Mouse (Mus musculus): ENCODE data around the gene Gm11492.

Gm11492 gene

DNA sequence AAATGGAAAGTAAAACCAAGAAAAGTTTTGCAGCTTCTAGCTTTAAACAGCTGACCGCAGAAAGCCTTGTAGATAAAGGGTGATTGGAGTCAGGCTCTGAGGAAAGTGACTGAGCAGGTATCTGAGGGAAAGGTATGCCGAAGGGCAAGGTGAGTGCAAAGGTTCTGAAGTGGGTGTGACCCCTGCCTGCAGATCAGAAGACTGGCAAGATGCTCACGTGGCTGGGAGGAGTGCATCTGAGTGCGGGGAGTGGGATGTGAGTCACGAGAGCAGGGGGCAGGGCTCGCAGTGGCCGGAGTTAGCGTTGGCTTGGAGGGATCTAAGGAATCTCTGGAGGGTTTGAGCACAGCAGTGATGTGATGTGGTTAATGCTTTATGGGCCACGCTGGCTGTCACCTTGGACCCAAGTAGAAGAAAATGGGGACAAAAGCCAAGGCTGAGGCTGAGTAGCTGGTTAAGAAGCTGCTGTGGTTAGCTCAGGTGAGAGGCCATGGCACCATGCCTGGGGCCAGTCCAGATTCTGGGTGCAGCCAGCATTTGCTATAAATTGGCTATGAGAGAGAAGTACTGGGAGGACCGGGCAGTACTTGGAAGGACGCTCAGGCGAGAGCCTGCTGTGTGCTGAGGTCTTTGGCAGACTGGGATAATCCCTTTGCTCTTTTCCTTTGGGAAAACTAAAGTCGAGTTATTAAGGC, 33.1 kb downstream of the Gm11492 start:
- CTCF ChIA-PET, result interaction anchor here (0.5 kb wide), 1 partner anchor 357 kb away, joined by 4 read pairs; no protein-coding TSS in a partner anchor

DNA sequence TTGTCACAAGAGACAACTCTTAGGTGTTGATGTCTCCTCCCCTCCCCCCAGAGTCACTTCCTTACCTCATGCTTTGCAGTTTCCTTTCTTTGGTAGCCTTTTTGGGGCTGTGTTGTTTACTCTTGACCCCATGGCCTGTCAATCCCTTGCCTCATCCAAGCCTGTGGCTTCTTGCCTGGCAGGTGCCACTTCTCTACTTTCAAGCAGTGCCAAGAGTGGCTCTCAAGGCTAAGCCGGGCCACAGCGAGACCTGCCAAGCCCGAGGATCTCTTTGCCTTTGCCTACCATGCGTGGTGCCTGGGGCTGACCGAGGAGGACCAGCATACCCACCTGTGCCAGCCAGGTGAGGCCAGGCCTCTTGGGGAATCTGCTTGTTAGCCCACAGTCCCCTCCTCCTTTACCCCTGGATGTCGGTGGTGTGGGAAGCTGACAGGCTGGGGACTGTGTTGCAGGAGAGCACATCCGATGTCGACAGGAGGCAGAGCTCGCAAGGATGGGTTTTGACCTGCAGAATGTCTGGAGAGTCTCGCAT, 33.9 kb downstream of the Gm11492 start:
- CTCF ChIA-PET, result interaction anchor here (0.5 kb wide), 1 partner anchor 357 kb away, joined by 4 read pairs; no protein-coding TSS in a partner anchor

DNA sequence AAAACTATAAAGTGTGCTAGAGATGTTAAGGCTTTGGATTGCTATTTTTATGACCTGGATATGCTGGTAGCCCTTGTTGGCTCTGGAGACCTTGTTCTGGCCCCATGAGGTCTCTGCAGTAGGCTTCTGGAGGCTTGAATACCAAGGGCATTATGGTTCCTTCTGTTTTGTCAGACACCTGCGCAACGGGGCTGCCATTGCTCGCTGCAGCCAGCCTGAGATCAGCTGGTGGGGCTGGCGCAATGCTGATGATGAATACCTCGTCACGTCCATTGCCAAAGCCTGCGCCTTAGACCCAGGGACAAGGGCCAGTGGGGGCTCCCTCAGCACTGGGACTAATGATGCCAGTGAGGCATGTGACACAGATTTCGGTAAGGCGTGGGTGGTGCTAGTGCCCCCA, 35.8 kb downstream of the Gm11492 start:
- CTCF ChIA-PET, result interaction anchor here (0.7 kb wide), 1 partner anchor 1225 kb away, joined by 6 read pairs; no protein-coding TSS in a partner anchor

DNA sequence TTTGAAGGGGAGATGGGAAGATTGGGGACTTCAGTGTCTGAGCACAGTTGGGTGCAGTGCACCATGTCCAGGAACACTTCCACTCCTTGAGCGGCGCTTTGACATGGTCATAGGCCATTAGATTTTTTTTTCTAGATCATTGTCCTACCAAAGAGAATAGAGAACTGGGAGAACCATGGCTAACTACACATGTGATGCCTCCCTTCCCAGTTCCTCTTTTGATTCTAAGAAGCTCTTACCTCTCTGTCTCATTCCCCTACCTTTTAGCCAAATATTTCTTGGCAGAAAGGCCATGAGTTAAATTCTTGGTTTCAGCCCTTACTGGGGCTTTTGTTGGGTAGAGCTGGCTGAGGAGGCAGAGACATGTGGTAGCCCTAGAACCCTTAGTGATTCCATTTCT, 37.1 kb downstream of the Gm11492 start:
- CTCF ChIA-PET, result no interaction called here

DNA sequence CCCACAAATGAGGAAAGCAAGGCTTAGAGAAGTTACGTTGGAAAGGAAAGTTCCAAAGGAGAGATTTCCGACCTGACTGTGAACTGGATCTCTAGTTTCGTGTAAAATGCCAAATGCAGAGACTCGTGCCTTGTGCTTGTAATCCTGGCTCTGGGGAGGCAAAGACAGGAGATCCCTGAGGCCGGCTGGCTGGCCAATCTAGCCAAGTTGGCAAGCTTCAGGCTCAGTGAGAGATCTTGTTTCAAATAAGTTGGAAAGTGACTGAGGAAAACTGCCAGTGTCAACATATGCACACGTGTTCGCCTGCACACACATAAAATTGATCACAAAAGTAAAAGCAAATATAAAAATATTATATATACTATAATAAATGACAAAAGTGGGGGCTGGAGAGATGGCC, 42.8 kb downstream of the Gm11492 start:
- CTCF ChIA-PET, result interaction anchor here (0.6 kb wide), 1 partner anchor 1698 kb away, joined by 3 read pairs; no protein-coding TSS in a partner anchor

DNA sequence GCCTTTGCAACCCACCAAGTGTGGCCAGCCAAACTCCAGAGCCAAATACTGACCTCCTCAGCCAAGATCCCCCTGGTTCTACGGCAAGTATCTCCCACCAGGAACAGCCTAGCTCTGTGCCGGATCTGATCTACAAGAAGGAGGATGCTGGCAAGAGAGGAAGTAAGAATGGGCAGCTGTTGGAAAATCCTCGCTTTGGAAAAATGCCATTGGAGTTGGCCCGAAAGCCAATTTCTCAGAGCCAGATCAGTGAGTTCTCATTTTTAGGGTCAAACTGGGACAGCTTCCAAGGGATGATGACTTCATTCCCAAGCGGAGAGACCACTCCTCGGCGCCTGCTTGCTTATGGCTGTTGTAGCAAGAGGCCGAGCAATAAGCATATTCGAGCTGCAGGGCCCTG, 45.1 kb downstream of the Gm11492 start:
- CTCF ChIA-PET, result no interaction called here

DNA sequence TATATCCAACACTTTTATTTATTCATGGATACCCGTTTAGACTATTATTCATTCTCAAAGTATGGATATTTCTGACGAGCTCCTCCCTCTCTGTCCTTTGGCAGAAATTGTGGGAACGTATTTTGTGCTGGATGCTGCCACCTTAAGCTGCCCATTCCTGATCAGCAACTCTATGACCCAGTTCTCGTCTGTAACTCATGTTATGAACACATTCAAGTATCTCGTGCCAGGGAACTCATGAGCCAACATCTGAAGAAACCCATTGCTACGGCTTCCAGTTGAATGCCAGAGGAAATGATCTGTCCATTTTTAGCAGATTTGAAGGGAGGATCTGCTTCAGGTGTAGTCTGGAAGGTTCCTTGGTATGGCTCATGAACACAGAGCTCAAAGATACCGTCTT, 47.5 kb downstream of the Gm11492 start:
- CTCF ChIA-PET, result interaction anchor here (0.6 kb wide), 1 partner anchor 35 kb away, joined by 4 read pairs; no protein-coding TSS in a partner anchor

DNA sequence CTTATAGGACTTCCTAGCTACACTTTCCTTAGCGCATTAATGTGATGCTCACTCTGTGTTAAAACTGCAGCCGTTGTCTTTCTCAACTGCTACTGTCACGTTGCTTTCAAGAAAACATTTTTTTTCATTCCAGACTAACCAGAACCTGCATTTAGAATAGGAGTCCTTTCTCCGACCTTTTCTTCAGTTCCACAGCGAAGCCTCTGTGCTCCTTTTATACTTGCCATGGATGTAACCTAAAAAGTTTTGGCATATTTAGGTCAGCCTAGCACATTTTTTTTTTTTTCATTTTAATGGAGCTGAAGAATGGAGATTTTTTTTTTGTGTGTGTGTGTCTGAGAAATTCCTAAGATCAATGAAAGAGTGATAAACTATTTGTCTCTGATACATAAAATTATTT, 49.1 kb downstream of the Gm11492 start:
- CTCF ChIA-PET, result no interaction called here

DNA sequence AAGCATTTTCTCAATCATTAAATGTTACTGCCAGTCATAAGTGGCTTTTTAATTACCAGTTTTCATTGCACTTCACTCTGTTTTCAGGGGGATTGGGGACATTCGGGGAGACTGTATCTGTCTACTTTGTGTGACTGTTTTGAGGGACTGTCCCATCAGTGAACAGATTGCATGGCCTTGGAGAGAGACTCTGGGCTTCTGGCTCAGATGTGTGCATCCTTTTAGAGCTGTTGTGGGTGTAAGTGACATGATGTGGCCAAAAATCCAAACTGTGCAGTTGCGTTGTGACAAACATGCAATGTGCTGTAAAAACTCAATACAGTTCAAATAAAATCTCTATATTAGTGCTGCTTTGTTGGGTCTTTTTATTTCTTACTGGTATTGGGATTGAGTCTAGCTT, 49.5 kb downstream of the Gm11492 start:
- CTCF ChIA-PET, result no interaction called here

DNA sequence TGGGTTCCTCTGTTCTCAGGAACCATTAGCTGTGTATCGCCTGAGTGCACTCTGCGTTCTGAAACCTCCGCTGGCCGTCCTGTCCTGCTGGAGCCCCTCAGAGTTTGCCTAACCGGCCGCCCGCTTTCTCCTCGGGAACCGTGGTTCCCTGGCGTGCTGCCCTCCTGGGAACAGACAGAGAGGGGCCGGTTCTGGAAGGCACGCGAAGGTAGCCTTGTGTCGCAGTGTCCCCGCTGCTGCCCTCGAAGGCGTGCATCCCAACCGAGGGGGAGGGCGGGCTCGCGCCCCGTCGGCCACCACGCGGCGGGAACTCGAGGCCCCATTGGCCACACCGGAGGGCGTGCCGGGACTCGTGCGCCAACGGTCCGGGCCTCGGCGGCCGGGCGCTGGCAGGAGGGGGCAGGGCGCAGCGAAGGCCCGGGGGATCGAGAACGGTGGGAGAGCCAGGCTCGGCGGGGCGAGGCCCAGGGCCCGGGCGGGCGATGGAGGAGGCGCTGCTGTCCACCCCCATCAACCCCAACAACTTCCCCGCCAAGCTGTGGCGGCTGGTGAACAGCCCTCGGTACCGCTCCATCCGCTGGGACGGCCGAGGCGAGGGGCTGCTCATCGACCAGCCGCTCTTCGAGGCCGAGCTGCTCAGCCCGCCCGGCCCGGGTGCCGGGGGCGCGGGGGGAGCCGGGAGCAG, 50.5 kb downstream of the Gm11492 start, which contains the start of gene Hsf5:
Gene Hsf5, plus strand, starts transcription at position 375 of the 685 bp plus-strand sequence.
- CTCF ChIA-PET, result no interaction called here

DNA sequence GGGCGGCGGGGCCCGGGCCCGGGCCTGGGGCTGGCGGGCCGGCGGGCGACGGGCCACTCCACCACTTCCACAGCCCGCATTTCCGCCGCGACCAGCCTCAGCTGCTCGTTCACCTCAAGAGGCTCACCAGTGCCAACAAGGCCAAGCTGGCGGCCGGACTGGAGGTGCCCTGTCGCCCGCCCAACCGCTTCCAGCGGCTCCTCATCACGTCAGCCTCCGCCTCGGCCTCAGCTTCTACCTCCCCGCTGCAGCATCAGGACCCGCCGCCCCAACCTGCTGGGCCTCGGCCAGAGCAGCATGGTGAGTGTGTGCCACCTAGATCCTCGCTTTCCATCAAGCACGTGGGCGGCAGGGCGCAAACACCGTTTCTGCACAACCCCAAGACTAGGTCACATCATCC, 51.2 kb downstream of the Gm11492 start:
- CTCF ChIA-PET, result interaction anchor here (0.6 kb wide), 1 partner anchor 150 kb away, joined by 4 read pairs; no protein-coding TSS in a partner anchor

Measured in spleen, embryonic (tissue).